Mouse (Mus musculus) heart, embryonic 13.5 days (tissue): ENCODE data around the gene Mael. TPM values are rescaled to one million over a fixed set of nuclear protein-coding genes. Genes with fewer than 3 reads are reported as not detected.

Source experiments
- ATAC-seq: fragments of 200-750 bp; cut with Nextera tagmentation; 2 replicates; pipeline ENCODE4 v1.8.0; 2017; ENCODE audit warnings: moderate TSS enrichment; ENCODE audit not compliant: insufficient number of reproducible peaks, low FRiP score, low TSS enrichment; ENCODE audit errors: extremely low read depth
- H3K27ac ChIP-seq: fragments of 300-500 bp; sonication (generic); replicated peaks from 2 replicates; pipeline ENCODE4 v1.5.1; 2015; ENCODE audit warnings: moderate library complexity, mild to moderate bottlenecking, inconsistent platforms
- H3K27me3 ChIP-seq: fragments of 300-500 bp; sonication (generic); replicated peaks from 2 replicates; pipeline ENCODE4 v1.6.1; 2015; ENCODE audit warnings: mild to moderate bottlenecking, inconsistent platforms
- H3K36me3 ChIP-seq: fragments of 300-500 bp; sonication (generic); 2 replicates; pipeline ENCODE4 v1.6.1; 2015; ENCODE audit warnings: mild to moderate bottlenecking, inconsistent platforms
- H3K4me1 ChIP-seq: fragments of 300-500 bp; sonication (generic); 2 replicates; pipeline ENCODE4 v1.6.1; 2015; ENCODE audit warnings: inconsistent platforms
- H3K4me2 ChIP-seq: fragments of 300-500 bp; sonication (generic); 2 replicates; pipeline ENCODE4 v1.6.1; 2015; ENCODE audit warnings: inconsistent platforms, mild to moderate bottlenecking, moderate library complexity
- H3K4me3 ChIP-seq: fragments of 300-500 bp; sonication (generic); 2 replicates; pipeline ENCODE4 v1.5.1; 2015; ENCODE audit warnings: moderate library complexity, mild to moderate bottlenecking, inconsistent platforms
- H3K9ac ChIP-seq: fragments of 300-500 bp; sonication (generic); 2 replicates; pipeline ENCODE4 v1.6.1; 2015; ENCODE audit warnings: inconsistent platforms, mild to moderate bottlenecking, moderate library complexity
- H3K9me3 ChIP-seq: fragments of 300-500 bp; sonication (generic); 2 replicates; pipeline ENCODE4 v1.6.1; 2016; ENCODE audit warnings: inconsistent platforms
- WGBS: fragments of 180-500 bp; shearing (Covaris S2); methylation state at CpG from one replicate; pipeline ENCODE4 v1.1.7; 2015; ENCODE audit warnings: mixed read lengths; 5-methylcytosine and 5-hydroxymethylcytosine counted together
- polyA plus RNA-seq: library from polyadenylated mRNA; unstranded; fragments of >200 nt; fragmentation: Nextera tagmentation; extraction: Ambion mirVana; gene quantifications from 2 replicates; pipeline ENCODE4 v1.2.1, GENCODE M21; 2015

Gene Mael
- not detected in 2 replicates for polyA plus RNA-seq

- Histone ChIP-seq H3K27ac (no peak within 1 kb of the TSS), H3K4me1 (no peaks in the 10 kb centered on the region), H3K9me3 (peaks cover 8% of the 10 kb centered on the region), H3K4me3 (no peak within 1 kb of the TSS), H3K27me3 (no peaks in the 10 kb centered on the region), H3K4me2 (no peak within 1 kb of the TSS), H3K36me3 (no peaks in the 10 kb centered on the region), H3K9ac (no peak within 1 kb of the TSS)
- no peak for ATAC-seq
- 75% methylated on average over 53 of the region's 53 CpGs for WGBS
Observed at GRCm38 (mm10) chr1:166238315-166238969, at the start of gene Mael. Mael (minus strand) TSS chr1:166238747.

GRCm38 (mm10) chr1:166286231-166286630 is 47.7 kb upstream of the Mael start:
- 82% methylated on average over 9 of the region's 9 CpGs for WGBS
- H3K4me3 ChIP-seq: no peak overlapping the region
- no peak overlapping the region for H3K27ac ChIP-seq
- no peaks in the 10 kb centered on the region for H3K9me3 ChIP-seq
- H3K9ac ChIP-seq: no peak overlapping the region
- H3K27me3 ChIP-seq: peaks cover 4% of the 10 kb centered on the region; the same call in 1 of the 2 replicates
- no peak for ATAC-seq
- H3K4me2 ChIP-seq: no peak overlapping the region
- peaks cover 14% of the 10 kb centered on the region for H3K4me1 ChIP-seq
- H3K36me3 ChIP-seq: no peaks in the 10 kb centered on the region

- 70% methylated on average over 8 of the region's 8 CpGs for WGBS
- Histone ChIP-seq H3K4me1 (peaks cover 24% of the 10 kb centered on the region), H3K27me3 (peaks cover 4% of the 10 kb centered on the region; the same call in 1 of the 2 replicates), H3K27ac (no peak overlapping the region), H3K36me3 (no peaks in the 10 kb centered on the region), H3K4me3 (no peak overlapping the region), H3K4me2 (no peak overlapping the region), H3K9ac (no peak overlapping the region), H3K9me3 (no peaks in the 10 kb centered on the region)
- no peak for ATAC-seq
Observed at GRCm38 (mm10) chr1:166284390-166284789, 45.8 kb upstream of the Mael start.

GRCm38 (mm10) chr1:166283451-166283850 is 44.9 kb upstream of the Mael start:
- ATAC-seq: no peak
- Histone ChIP-seq H3K27ac (no peak overlapping the region), H3K4me3 (no peak overlapping the region), H3K27me3 (peaks cover 4% of the 10 kb centered on the region; the same call in 1 of the 2 replicates), H3K4me1 (peaks cover 24% of the 10 kb centered on the region), H3K9me3 (no peaks in the 10 kb centered on the region), H3K4me2 (no peak overlapping the region), H3K9ac (no peak overlapping the region), H3K36me3 (no peaks in the 10 kb centered on the region)
- 85% methylated on average over 6 of the region's 6 CpGs for WGBS

GRCm38 (mm10) chr1:166282597-166283210 is 44.2 kb upstream of the Mael start:
- H3K9me3 ChIP-seq: no peaks in the 10 kb centered on the region
- peaks cover 4% of the 10 kb centered on the region; the same call in 1 of the 2 replicates for H3K27me3 ChIP-seq
- peaks cover 24% of the 10 kb centered on the region for H3K4me1 ChIP-seq
- H3K36me3 ChIP-seq: no peaks in the 10 kb centered on the region
- no peak overlapping the region for H3K27ac ChIP-seq
- no peak; the same call in 1 of the 2 replicates for ATAC-seq
- WGBS: 9% methylated on average over 22 of the region's 22 CpGs
- peak overlapping the region; percentile 71 for H3K4me2 ChIP-seq
- peak overlapping the region; percentile 43 for H3K4me3 ChIP-seq
- H3K9ac ChIP-seq: peak overlapping the region; percentile 53; the same call in 1 of the 2 replicates

GRCm38 (mm10) chr1:166281836-166282235 is 43.3 kb upstream of the Mael start:
- H3K4me2 ChIP-seq: no peak overlapping the region
- peaks cover 4% of the 10 kb centered on the region; the same call in 1 of the 2 replicates for H3K27me3 ChIP-seq
- H3K9ac ChIP-seq: no peak overlapping the region
- ATAC-seq: no peak
- H3K36me3 ChIP-seq: no peaks in the 10 kb centered on the region
- H3K27ac ChIP-seq: no peak overlapping the region
- H3K9me3 ChIP-seq: no peaks in the 10 kb centered on the region
- WGBS: 61% methylated on average over 3 of the region's 3 CpGs
- peaks cover 24% of the 10 kb centered on the region for H3K4me1 ChIP-seq
- no peak overlapping the region for H3K4me3 ChIP-seq

GRCm38 (mm10) chr1:166281287-166281686 is 42.7 kb upstream of the Mael start:
- Histone ChIP-seq H3K27ac (no peak overlapping the region), H3K9ac (no peak overlapping the region), H3K27me3 (peaks cover 4% of the 10 kb centered on the region; the same call in 1 of the 2 replicates), H3K9me3 (no peaks in the 10 kb centered on the region), H3K4me3 (no peak overlapping the region), H3K4me2 (no peak overlapping the region), H3K4me1 (peaks cover 24% of the 10 kb centered on the region), H3K36me3 (no peaks in the 10 kb centered on the region)
- 59% methylated on average over 1 of the region's 1 CpGs for WGBS
- ATAC-seq: no peak

GRCm38 (mm10) chr1:166280566-166280965 is 42.0 kb upstream of the Mael start:
- H3K9me3 ChIP-seq: no peaks in the 10 kb centered on the region
- no peak overlapping the region for H3K27ac ChIP-seq
- 13% methylated on average over 1 of the region's 1 CpGs for WGBS
- no peak overlapping the region for H3K4me2 ChIP-seq
- H3K9ac ChIP-seq: no peak overlapping the region
- peaks cover 24% of the 10 kb centered on the region for H3K4me1 ChIP-seq
- no peak for ATAC-seq
- peaks cover 4% of the 10 kb centered on the region; the same call in 1 of the 2 replicates for H3K27me3 ChIP-seq
- H3K4me3 ChIP-seq: no peak overlapping the region
- no peaks in the 10 kb centered on the region for H3K36me3 ChIP-seq

GRCm38 (mm10) chr1:166279580-166280206 is 41.1 kb upstream of the Mael start:
- no peak overlapping the region for H3K4me2 ChIP-seq
- peaks cover 24% of the 10 kb centered on the region for H3K4me1 ChIP-seq
- H3K36me3 ChIP-seq: no peaks in the 10 kb centered on the region
- no peaks in the 10 kb centered on the region for H3K9me3 ChIP-seq
- ATAC-seq: no peak
- H3K9ac ChIP-seq: no peak overlapping the region
- WGBS: 44% methylated on average over 9 of the region's 9 CpGs
- peaks cover 4% of the 10 kb centered on the region; the same call in 1 of the 2 replicates for H3K27me3 ChIP-seq
- no peak overlapping the region for H3K4me3 ChIP-seq
- no peak overlapping the region for H3K27ac ChIP-seq

GRCm38 (mm10) chr1:166278786-166279185 is 40.2 kb upstream of the Mael start:
- no peaks in the 10 kb centered on the region for H3K36me3 ChIP-seq
- no peak for ATAC-seq

GRCm38 (mm10) chr1:166268218-166268617 is 29.7 kb upstream of the Mael start:
- peaks cover 6% of the 10 kb centered on the region; the same call in 1 of the 2 replicates for H3K4me1 ChIP-seq
- 82% methylated on average over 5 of the region's 5 CpGs for WGBS
- H3K4me2 ChIP-seq: no peak overlapping the region
- no peak overlapping the region for H3K4me3 ChIP-seq
- H3K36me3 ChIP-seq: no peaks in the 10 kb centered on the region
- ATAC-seq: no peak
- H3K27ac ChIP-seq: no peak overlapping the region
- H3K9ac ChIP-seq: no peak overlapping the region
- H3K27me3 ChIP-seq: no peaks in the 10 kb centered on the region; the same call in 1 of the 2 replicates
- no peaks in the 10 kb centered on the region for H3K9me3 ChIP-seq

More at GRCm38 (mm10) chr1:166278786-166279185, 40.2 kb upstream of the Mael start:
- H3K4me2 ChIP-seq: no peak overlapping the region
- no peak overlapping the region for H3K27ac ChIP-seq
- peaks cover 4% of the 10 kb centered on the region; the same call in 1 of the 2 replicates for H3K27me3 ChIP-seq
- no peak overlapping the region for H3K9ac ChIP-seq
- WGBS: 54% methylated on average over 2 of the region's 2 CpGs
- no peak overlapping the region for H3K4me3 ChIP-seq
- no peaks in the 10 kb centered on the region for H3K9me3 ChIP-seq
- H3K4me1 ChIP-seq: peaks cover 24% of the 10 kb centered on the region
